Mouse (Mus musculus): ENCODE data around the gene Fam71f1.
A peak's percentile ranks its signal among the peaks of the same experiment; 100 is the strongest.

Gene Fam71f1

GRCm38 (mm10) chr6:29318879-29319278 lies at the start of gene Fam71f1:
TSS of gene Fam71f1 (plus strand) at chr6:29319140.
- no peak for DNase-seq (ENCODE audit: low read depth)

- DNase-seq (ENCODE audit: low read depth), result peak; percentile 9
These were observed 48.0 kb upstream of the Fam71f1 start for GRCm38 (mm10) chr6:29270961-29271360.

GRCm38 (mm10) chr6:29272312-29273072 lies 46.4 kb upstream of the Fam71f1 start, which contains the start of gene Hilpda:
TSS of gene Hilpda (plus strand) at chr6:29272488.
- peak; percentile 91 for DNase-seq (ENCODE audit: low read depth)

DNA sequence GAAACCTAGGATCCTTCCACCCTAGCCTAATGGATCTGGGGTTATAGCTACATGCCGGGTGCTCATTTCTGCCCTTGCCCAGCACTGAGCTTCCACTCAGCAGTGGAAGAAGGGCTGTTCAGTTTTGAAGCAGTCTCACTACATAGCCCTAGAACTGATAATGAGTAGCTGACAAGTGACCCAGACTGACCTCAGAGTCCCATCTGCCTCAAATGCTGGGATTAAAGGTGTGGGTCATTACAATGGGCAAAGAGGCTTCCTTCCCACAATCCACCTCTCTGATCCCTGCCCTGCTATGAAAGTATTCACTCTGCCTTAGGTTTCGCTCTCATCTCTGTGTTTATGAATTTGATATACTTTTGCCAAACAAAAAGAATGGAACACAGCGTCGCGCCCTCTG lies 42.2 kb upstream of the Fam71f1 start:
- DNase-seq (ENCODE audit: low read depth), result no peak

DNA sequence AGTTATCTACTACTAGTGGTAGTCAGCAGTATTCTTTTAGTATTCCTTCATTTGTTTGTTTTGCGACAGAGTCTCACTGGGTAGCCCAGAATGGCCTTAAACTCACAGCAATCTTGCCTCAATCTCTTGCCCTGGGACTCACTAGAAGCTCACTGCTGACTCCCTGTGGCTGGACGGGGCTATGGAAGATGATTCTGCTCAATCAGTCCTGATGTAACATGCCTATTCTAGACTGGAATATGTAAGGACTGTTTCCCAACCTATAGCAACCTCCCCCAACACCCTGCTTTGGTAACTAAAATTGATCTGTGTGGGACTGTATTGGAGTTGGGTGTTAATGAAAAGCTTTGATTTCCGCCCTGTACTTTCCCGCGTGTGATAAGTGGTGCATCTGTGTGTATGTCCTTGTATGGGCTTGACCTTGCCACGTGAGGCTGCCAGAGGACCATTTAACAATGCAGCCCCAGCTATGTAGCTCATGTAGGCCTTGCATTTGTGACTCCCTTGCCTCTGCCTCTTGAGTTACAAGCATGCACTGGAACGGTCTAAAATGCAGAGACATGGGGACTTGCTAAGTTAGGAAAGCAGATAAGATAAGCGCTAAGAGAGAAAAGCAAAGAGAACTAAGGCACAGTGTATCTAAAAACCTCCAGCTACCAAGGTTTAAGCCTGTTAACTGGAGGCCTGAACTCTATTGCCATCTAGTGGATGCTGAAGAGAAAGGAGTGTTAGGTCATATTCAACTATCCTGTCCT lies 40.2 kb upstream of the Fam71f1 start:
- peak; percentile 51 for DNase-seq (ENCODE audit: low read depth)

DNA sequence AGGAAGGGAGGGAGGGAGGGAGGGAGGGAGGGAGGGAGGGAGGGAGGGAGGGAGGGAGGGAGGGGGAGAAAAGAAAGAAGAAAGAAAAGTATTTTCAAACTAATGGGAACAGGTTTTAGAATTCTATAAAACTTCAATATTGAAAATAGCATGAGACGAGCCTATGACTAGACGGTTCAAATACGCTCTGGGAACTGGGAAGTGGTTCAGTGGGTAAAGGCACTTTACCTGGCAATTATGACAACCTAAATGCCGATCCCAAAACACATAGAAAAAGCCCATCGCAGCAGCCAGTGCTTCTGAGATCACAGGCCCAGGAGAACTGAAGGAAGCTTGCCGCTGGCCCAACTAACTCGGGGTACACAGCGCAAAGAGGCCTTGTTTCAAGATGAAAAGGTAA lies 39.6 kb upstream of the Fam71f1 start, which contains the start of gene Fam71f2:
Gene Fam71f2, plus strand, starts transcription at position 301 of the 400 bp plus-strand sequence.
- no peak for DNase-seq (ENCODE audit: low read depth)

- no peak for DNase-seq (ENCODE audit: low read depth)
These were observed 38.3 kb upstream of the Fam71f1 start for GRCm38 (mm10) chr6:29280671-29281070.

- DNase-seq (ENCODE audit: low read depth), result no peak
These were observed 32.1 kb upstream of the Fam71f1 start for GRCm38 (mm10) chr6:29286870-29287269.

DNA sequence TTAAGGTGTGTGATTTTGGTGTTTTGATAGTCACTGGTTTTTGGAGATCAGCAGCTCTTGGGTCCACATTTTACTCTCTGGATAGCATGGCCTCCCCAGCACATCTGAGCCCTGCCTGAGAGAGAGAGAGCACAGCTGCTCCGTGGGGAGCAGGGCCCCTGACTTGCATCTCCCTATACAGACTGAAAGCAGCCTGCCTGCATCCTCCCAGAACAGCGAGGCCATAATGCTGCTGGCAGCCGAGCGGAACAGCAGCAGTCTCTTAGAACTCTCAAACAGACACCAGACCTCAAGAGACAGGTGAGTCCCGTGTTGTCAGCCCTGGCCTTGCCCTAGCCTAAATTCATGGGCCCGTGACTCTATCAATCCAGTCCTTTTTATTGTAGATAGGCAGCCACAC lies 31.5 kb upstream of the Fam71f1 start:
- no peak for DNase-seq (ENCODE audit: low read depth)

DNA sequence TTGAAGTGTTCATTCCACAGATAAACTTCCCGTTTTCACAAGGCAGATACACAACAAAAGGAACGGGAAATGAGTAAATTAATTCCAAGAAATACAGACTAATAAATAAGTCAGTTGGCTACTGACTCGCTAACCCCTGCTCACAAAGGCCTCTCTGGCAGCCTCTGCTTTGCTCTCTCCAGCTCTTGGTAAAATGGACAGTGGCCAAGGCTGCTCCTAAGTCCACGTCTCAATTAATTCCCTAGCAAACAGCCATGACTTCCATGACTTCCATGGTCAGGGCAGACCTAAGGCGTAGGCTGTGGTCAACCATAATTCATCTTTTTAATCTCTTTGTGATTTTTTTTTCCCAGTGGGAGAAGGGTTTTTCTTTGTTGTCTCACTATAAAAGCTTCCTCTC lies 31.0 kb upstream of the Fam71f1 start:
- no peak for DNase-seq (ENCODE audit: low read depth)

DNA sequence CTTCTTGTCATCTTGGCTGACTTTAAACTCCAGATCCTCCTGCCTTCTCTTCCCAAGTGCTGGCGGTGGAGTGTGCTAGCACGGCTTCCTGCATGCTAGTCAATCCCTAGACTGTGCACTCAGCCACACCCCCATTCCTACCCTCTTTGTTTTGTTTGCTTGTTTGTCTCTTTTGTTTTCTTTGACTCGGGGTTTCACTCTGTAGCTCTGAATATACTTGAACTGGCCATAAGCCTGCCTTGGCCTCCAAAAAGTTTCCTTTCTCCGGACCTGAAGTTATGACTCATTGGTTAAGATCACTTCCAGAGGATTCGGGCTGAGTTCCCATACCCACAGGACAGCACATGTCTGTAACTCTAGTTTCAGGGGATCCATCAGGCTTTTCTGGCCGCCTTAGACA lies 30.3 kb upstream of the Fam71f1 start:
- DNase-seq (ENCODE audit: low read depth), result no peak

DNA sequence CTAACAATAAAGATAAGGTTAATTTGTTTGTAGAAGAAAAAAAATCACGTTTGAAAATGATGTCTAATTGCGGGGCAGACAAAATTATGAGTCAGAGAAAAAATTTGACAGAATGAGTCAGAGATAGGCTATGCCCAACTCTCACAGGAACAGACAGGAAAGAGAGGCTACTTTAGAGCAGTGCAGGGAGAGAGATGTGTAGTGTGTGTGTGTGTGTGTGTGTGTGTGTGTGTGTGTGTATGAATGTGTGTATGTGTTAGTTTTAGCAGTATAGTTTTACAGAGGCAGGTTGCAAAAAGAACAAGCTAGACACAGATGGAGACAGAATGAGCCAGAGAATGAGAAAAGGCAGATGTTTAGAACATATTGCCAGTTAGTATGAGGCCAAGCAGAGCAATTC lies 19.8 kb upstream of the Fam71f1 start:
- DNase-seq (ENCODE audit: low read depth), result no peak

DNA sequence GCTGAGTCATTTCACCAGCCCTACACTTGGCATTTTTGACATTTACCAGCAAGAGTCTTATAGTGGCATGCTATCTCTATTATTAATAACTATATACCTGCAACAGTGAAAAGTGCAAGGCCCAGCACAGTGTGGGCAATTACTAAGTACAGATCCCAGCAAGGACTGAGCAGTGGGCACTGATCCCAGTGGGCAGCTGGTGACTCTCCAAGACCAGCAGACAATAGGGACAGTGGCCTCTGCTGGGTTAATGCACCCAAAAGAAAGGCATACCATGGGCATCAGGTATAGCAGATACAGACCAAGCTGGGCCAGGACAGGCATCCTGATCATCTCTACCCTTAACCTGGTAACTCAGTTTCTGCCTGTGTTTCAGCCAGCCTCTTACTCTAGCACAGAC lies 15.7 kb upstream of the Fam71f1 start:
- no peak for DNase-seq (ENCODE audit: low read depth)

DNA sequence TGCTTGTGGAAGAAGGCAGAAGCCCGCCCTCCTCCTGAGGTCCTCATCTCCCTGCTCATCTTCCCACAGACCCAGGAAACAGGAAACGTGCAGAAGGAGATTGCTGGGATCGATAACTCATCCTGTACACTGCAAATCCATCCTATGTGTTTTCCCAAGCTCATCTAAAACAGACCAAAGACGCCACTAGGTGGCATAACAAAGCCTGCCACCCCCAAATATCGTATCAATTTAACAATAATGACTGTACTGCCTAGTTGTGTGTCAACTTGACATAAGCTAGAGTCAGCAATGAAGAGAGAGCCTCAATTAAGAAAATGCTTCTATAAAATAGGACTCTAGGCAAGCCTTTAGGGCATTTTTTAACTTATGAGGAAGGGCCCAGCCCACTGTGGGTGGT lies 15.2 kb upstream of the Fam71f1 start:
- no peak for DNase-seq (ENCODE audit: low read depth)

GRCm38 (mm10) chr6:29305462-29305861 lies 13.5 kb upstream of the Fam71f1 start:
- no peak for DNase-seq (ENCODE audit: low read depth)

DNA sequence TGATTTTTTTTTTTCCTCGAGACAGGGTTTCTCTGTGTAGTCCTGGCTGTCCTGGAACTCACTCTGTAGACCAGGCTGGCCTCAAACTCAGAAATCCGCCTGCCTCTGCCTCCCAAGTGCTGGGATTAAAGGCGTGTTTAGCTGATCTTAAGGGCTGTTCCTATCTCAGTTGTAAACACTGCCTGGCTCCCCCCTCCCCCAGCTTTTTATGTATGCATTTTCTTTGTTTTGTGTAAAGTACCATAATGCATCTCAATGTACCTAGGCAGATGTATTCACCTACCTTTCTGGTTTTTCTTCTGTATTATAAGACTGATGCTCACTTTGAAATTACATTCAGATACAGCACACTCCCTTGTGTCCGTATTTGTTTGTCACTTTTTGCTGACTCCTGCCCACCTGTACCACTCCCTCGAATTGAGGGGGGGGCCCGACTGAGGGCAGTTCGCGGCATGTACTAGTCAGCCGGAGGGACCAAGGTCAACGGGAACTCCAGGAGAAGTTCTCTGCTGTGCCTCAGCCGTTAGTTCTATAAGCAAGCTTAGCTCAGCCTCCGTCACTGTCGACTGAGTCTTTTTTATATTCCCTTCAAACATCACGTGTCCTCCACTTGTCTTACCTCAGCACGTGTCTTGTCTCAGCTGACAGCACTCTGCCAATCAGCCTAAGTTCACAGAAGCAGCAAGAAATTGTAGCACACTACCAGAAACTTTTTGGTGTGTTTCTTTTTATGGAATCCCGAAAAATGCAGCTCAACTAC lies 9.9 kb upstream of the Fam71f1 start:
- no peak for DNase-seq (ENCODE audit: low read depth)

- DNase-seq (ENCODE audit: low read depth), result no peak
These were observed 5.2 kb upstream of the Fam71f1 start for GRCm38 (mm10) chr6:29313690-29314202.

GRCm38 (mm10) chr6:29317286-29317685 lies 1.7 kb upstream of the Fam71f1 start:
- DNase-seq (ENCODE audit: low read depth), result no peak

DNA sequence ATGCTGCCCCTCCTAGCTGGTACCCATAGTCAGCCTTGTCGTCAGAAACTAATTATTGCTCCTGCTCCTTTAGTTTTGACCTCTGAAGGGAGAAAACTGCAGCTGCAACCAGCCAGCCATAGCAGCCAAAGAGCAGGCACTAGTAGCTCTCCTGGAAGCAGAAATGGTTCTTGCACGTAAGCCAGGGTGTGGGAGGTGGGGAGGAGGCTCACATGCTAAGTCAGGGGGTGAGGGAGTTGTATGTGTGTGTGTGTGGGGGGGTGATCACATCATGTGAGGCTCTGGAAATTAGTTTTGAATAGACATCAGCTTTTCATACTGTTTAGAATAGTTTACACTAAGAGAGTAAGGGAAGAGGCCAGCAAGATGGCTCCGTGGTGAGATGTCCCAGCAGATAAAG lies 999 bp upstream of the Fam71f1 start:
- no peak for DNase-seq (ENCODE audit: low read depth)

DNA sequence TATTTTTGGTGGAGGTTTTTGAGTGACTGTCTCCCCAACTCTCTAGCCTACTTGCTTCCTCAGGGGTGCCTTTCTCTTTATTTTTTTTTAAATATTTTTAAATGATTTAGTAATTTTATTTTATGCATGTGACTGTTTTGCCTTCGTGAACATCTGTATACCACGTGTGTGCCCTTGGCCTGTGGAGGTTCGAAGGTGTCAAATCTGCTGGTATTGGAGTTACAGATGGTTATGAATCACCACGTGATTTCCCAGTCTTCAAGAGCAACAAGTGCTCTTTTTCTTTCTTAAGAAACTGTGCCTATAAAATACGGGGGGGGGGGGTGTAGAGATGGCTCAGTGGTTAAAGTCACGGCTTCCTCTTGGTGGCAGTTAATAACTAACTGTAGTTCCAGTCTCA lies 2.6 kb downstream of the Fam71f1 start:
- no peak for DNase-seq (ENCODE audit: low read depth)

- DNase-seq (ENCODE audit: low read depth), result no peak
These were observed 3.2 kb downstream of the Fam71f1 start for GRCm38 (mm10) chr6:29322147-29322546.

DNA sequence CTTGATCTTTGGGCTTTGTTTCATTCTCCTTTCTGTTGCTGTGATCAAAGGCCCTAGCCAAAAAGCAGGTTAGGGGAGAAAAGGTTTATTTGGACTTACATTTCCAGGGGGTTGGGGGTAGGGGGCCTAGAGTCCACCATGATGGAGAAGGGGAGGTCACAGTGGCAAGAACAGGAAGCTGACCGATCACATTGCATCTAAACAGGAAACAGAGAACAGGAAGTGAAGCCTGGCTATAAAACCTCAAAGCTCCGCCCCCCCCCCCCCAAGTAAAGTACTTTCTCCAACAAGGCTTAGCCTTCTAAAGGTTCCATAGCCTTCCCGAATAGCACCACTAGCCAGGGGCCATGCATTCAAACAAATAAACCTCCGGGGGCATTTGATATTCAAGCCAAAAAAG lies 3.8 kb downstream of the Fam71f1 start:
- DNase-seq (ENCODE audit: low read depth), result no peak
